Mouse (Mus musculus) midbrain, embryonic 13.5 days (tissue): ENCODE measurements around the gene Hmga2. TPM values are rescaled to one million over a fixed set of nuclear protein-coding genes. Genes with fewer than 3 reads are reported as not detected.

Source experiments
- ATAC-seq: fragments of 200-750 bp; cut with Nextera tagmentation; 2 replicates; pipeline ENCODE4 v1.8.0; 2017; ENCODE audit warnings: mild to moderate bottlenecking, moderate TSS enrichment, moderate library complexity
- H3K27ac ChIP-seq: fragments of 300-500 bp; sonication (generic); 2 replicates; pipeline ENCODE4 v1.5.1; 2015; ENCODE audit warnings: inconsistent platforms, mild to moderate bottlenecking, moderate library complexity
- H3K27me3 ChIP-seq: fragments of 300-500 bp; sonication (generic); 2 replicates; pipeline ENCODE4 v1.6.1; 2015; ENCODE audit warnings: mild to moderate bottlenecking, inconsistent platforms
- H3K36me3 ChIP-seq: fragments of 300-500 bp; sonication (generic); 2 replicates; pipeline ENCODE4 v1.6.1; 2015; ENCODE audit warnings: mild to moderate bottlenecking, inconsistent platforms
- H3K4me1 ChIP-seq: fragments of 300-500 bp; sonication (generic); replicated peaks from 2 replicates; pipeline ENCODE4 v1.6.1; 2015; ENCODE audit warnings: inconsistent platforms
- H3K4me2 ChIP-seq: fragments of 300-500 bp; sonication (generic); replicated peaks from 2 replicates; pipeline ENCODE4 v1.6.1; 2015; ENCODE audit warnings: moderate library complexity, mild to moderate bottlenecking, inconsistent platforms
- H3K4me3 ChIP-seq: fragments of 300-500 bp; sonication (generic); replicated peaks from 2 replicates; pipeline ENCODE4 v1.5.1; 2015; ENCODE audit warnings: mild to moderate bottlenecking, inconsistent platforms
- H3K9ac ChIP-seq: fragments of 300-500 bp; sonication (generic); replicated peaks from 2 replicates; pipeline ENCODE4 v1.6.1; 2015; ENCODE audit warnings: mild to moderate bottlenecking, inconsistent platforms
- H3K9me3 ChIP-seq: fragments of 300-500 bp; sonication (generic); 2 replicates; pipeline ENCODE4 v1.6.1; 2016; ENCODE audit warnings: mild to moderate bottlenecking, inconsistent platforms
- WGBS: fragments of 180-500 bp; shearing (Covaris S2); methylation state at CpG from one replicate; pipeline ENCODE4 v1.1.7; 2015; 5-methylcytosine and 5-hydroxymethylcytosine counted together
- polyA plus RNA-seq: library from polyadenylated mRNA; unstranded; fragments of >200 nt; fragmentation: Nextera tagmentation; extraction: Ambion mirVana; gene quantifications from 2 replicates; pipeline ENCODE4 v1.2.1, GENCODE M21; 2015

Hmga2 gene
- polyA plus RNA-seq, 1 experiment from 2014 or later, result 3.6 TPM

DNA sequence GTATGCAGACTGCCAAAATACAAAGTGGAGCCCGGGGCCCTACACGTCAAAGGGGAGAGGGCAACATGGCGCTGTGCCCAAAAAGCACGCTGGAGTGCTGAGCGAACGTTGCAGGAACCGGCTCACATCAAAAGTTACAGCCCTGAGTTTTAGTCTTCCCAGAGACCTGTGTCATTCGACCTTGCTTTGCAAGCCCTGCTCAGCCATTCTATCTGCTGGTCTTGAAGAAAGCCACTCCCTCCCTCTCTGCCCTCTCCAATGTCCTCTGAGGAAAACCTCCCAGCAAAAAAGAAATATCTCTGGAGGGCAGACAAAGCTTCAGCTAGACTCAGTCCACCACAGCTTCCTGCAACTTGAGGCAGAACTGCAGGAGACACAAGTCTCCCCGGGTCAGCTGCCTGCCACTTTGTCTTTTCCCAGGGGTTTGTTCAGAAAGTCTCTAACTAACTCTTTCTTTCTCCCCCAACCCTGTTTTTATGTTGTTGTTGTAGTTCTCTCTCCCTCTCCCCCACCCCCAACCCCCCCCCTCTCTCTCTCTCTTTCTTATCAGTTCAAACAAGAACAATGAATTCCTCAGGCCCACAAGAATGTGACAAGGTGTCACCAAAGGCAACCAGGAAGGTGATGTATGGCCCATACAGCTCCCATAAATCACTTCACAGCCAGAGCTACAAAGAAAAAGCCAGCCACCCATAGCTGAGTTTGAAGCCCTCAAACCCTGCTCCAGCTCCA lies 43.4 kb downstream of the Hmga2 start:
- Histone ChIP-seq H3K4me1 (no peaks in the 10 kb centered on the region; the same call in none of the 2 replicates), H3K27ac (no peak overlapping the region), H3K4me3 (no peak overlapping the region), H3K4me2 (no peak overlapping the region), H3K36me3 (no peaks in the 10 kb centered on the region), H3K9ac (no peak overlapping the region), H3K27me3 (no peaks in the 10 kb centered on the region), H3K9me3 (no peaks in the 10 kb centered on the region)
- ATAC-seq, result no peak
- WGBS, result 52% methylated on average over 9 of the region's 9 CpGs

DNA sequence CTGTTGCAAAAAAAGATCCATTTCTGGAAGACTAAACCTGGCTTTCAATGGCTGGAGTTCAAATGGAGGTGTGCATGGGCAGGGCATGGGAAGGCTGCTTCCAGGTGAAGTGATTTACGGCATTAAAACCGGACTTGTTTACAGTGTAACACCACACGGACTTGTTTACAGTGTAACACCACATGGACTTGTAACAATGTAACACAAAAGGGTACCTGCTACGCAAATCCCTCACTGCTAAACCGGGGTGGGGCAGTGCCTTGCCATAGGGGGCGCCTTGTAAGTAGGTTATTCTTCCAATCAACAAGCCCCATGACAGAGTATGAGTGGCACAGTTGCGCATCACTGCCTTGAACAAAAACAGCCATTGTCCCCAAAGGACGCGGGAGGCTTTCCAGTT lies 44.2 kb downstream of the Hmga2 start:
- no peaks in the 10 kb centered on the region for H3K9me3 ChIP-seq
- no peak overlapping the region for H3K4me3 ChIP-seq
- H3K4me2 ChIP-seq, result no peak overlapping the region
- H3K36me3 ChIP-seq, result no peaks in the 10 kb centered on the region
- no peak for ATAC-seq
- H3K9ac ChIP-seq, result no peak overlapping the region
- no peak overlapping the region for H3K27ac ChIP-seq
- H3K4me1 ChIP-seq, result peaks cover 3% of the 10 kb centered on the region
- no peaks in the 10 kb centered on the region for H3K27me3 ChIP-seq
- whole genome bisulfite sequencing, result 82% methylated on average over 9 of the region's 9 CpGs

DNA sequence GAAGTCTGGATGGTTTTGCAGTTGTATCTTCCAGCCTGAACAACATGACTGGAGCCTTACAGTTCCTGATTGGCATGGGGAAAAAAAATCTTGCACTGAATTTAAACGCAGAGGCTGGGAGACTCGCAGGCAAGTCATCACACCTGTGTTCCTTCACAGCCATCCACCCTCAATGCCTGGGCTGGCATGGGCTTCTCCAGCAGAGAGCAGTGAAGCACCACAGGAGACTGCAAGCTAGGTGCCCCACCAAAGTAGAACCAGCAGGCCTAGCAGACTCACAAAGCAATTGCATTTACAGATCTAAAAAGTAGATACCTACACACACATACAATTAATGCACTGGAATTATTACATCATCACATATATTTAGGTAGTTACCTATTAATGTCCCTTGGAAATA lies 44.8 kb downstream of the Hmga2 start:
- H3K4me3 ChIP-seq, result no peak overlapping the region
- H3K27ac ChIP-seq, result no peak overlapping the region
- H3K36me3 ChIP-seq, result no peaks in the 10 kb centered on the region
- H3K27me3 ChIP-seq, result no peaks in the 10 kb centered on the region
- no peaks in the 10 kb centered on the region for H3K9me3 ChIP-seq
- 93% methylated on average over 2 of the region's 2 CpGs for WGBS
- H3K4me1 ChIP-seq, result peaks cover 10% of the 10 kb centered on the region
- ATAC-seq, result no peak
- H3K9ac ChIP-seq, result no peak overlapping the region
- no peak overlapping the region for H3K4me2 ChIP-seq

DNA sequence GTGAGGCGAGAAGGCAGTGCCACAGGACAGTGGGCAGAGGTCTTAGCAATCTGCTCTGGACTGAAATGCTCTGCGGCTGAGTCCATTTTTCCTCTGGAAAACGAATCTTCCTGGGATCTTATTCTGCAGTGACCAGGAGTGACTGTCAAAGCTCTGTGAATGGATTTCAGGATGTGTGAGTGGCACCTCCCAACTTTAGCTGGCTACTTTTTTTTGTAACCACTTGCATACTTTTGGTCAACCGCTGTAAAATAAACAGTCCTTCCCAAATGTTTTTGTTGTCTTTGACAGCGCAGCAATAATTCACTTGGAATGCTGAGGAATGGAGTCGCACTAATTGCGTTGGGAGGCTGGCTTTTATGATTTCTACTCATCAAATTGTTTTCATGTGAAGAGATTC lies 45.8 kb downstream of the Hmga2 start:
- peaks cover 15% of the 10 kb centered on the region for H3K4me1 ChIP-seq
- no peaks in the 10 kb centered on the region for H3K36me3 ChIP-seq
- no peak overlapping the region for H3K4me3 ChIP-seq
- H3K9me3 ChIP-seq, result no peaks in the 10 kb centered on the region
- no peak for ATAC-seq
- H3K27me3 ChIP-seq, result no peaks in the 10 kb centered on the region
- no peak overlapping the region for H3K9ac ChIP-seq
- H3K4me2 ChIP-seq, result no peak overlapping the region
- H3K27ac ChIP-seq, result no peak overlapping the region
- 80% methylated on average over 7 of the region's 7 CpGs for WGBS

DNA sequence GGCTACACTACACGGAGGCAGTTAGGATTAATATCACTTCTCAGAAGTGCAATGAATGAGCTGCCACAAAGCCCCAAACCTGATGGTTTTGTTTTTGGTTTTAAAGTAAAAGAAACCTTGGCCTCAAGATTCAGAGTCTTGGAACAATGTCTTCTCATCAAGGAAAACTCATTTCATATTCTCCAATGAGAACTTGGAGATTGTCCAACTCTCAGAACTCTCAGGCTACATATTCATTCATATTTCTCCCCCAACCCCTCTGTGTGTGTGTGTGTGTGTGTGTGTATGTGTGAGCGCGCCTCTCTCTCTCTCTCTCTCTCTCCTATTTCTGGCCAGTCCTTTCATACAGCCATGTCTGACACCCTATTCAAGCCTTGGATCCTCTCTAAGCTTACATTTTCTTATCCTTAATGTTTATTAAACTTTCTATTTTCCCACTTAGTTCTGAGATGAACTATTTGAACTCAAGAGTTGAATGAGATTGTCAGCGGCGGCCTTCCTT lies 46.5 kb downstream of the Hmga2 start:
- H3K4me1 ChIP-seq, result peaks cover 15% of the 10 kb centered on the region
- no peak overlapping the region for H3K4me3 ChIP-seq
- no peaks in the 10 kb centered on the region for H3K9me3 ChIP-seq

DNA sequence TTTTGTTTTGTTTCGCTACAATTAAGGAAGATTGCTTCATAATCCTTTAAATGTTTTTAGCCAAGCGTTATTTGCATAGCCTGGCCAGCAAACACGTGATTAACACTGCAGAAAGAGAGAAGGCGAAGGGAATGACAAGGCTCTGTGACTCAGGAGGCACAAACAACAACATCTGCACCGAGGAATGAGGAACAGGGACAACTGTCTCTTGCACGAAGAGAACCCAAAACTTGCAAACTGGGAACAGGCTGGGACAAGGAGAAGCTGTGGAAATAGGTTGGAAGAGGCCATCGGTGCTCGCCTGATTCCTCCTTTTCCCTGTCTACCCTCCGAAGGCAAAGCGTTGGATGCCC lies 47.1 kb downstream of the Hmga2 start:
- Histone ChIP-seq H3K27ac (no peak overlapping the region), H3K4me3 (no peak overlapping the region), H3K9me3 (no peaks in the 10 kb centered on the region), H3K4me2 (no peak overlapping the region), H3K27me3 (no peaks in the 10 kb centered on the region), H3K36me3 (no peaks in the 10 kb centered on the region), H3K4me1 (peaks cover 15% of the 10 kb centered on the region), H3K9ac (no peak overlapping the region)
- no peak for ATAC-seq
- WGBS, result 85% methylated on average over 10 of the region's 10 CpGs

More for the DNA sequence above, 46.5 kb downstream of the Hmga2 start:
- ATAC-seq, result no peak
- no peak overlapping the region for H3K27ac ChIP-seq
- no peaks in the 10 kb centered on the region for H3K36me3 ChIP-seq
- no peak overlapping the region for H3K4me2 ChIP-seq
- H3K9ac ChIP-seq, result no peak overlapping the region
- WGBS, result 87% methylated on average over 5 of the region's 5 CpGs
- no peaks in the 10 kb centered on the region for H3K27me3 ChIP-seq

DNA sequence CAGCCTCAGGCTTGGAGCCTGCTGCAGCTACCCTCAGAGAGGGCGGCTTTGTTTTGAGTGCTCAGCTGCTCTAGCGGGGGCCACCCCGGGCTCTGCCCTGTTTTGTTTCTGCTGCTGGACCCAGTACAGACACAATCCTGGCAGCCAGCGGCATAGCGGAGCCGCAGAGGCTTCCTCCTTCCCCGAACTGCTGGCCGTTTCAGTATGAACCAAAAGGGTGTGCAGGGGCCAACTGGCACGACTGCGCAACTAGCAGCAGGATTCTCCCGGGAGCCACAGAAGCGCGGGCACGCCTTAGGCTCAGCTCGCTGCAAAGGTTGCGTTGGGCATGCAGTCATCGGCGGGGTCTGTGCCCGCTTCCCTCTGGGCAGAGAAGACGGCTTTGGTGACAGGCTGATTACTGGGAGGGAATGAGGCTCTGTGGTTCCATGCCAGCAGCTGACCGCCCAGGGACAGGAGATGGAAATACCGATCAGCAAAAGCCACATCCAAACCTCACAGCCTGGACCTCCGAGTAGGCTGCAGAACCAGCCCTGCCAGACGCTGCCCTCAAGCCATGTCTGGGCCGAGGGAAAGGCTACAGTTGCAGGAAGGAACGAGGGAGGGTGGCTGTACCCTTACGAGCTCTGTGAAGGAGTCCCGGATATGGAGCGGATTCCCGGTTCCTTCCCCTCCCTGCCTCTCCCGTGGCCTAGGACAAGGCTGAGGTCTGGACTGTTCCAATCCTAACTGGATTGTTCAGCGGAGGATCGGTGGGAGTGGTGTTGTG lies 47.7 kb downstream of the Hmga2 start:
- ATAC-seq, result peak; percentile 51; the same call in 1 of the 2 replicates
- H3K9me3 ChIP-seq, result no peaks in the 10 kb centered on the region
- 79% methylated on average over 33 of the region's 33 CpGs for WGBS
- H3K4me1 ChIP-seq, result peaks cover 15% of the 10 kb centered on the region
- H3K9ac ChIP-seq, result no peak overlapping the region
- H3K4me2 ChIP-seq, result 0 out of 2 replicates have a peak overlapping the region, but pooled peaks have one; percentile 1
- no peaks in the 10 kb centered on the region for H3K27me3 ChIP-seq
- no peak overlapping the region for H3K4me3 ChIP-seq
- no peaks in the 10 kb centered on the region for H3K36me3 ChIP-seq
- H3K27ac ChIP-seq, result no peak overlapping the region

DNA sequence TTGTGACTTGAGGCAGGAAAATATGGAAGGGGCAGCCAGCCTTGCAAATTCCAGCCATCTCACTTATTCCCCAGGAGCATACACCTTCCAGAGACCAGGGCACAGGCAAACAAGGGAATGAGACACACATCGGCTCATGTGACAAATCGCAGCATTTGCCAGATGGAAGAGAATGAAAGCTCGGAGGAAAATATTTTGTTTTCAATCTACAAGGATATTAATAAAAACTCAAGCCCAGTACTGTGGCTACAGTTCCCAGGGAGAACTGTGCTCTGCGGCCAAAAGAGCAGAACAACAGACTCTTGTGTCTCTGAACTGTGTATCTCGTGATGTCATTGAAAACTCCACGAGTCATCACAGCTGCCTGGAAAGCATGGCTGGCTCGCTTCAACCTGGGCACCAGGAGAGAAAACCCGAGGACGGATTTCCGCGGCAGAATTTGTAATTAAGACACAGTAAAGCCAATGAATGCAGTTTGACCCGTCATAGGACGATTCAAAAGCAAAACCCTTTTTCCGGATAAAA lies 50.1 kb downstream of the Hmga2 start:
- H3K4me1 ChIP-seq, result peaks cover 30% of the 10 kb centered on the region
- H3K4me2 ChIP-seq, result no peak overlapping the region
- no peak overlapping the region for H3K27ac ChIP-seq
- H3K9ac ChIP-seq, result no peak overlapping the region
- no peaks in the 10 kb centered on the region for H3K27me3 ChIP-seq
- H3K4me3 ChIP-seq, result no peak overlapping the region
- ATAC-seq, result no peak
- no peaks in the 10 kb centered on the region for H3K9me3 ChIP-seq
- no peaks in the 10 kb centered on the region for H3K36me3 ChIP-seq
- 77% methylated on average over 14 of the region's 14 CpGs for WGBS

DNA sequence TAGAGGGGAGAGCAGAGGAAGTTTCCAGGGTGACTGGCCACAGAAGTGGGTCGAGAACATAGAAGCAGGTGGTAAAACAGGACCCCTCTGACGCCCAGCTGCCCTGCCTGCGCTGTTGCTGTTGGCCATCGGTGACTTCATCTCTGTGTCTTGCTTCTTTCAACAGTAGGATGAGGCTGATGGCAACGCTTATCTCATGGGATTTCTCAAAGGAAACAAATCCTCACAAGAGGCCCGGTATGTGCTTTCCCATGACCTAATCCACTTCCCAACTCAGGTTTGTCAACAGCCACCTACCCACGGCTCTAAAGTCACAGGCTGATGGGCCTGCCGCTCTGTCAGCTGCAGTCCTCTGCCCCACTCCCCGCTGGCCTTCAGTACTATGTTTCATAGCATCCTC lies 52.3 kb downstream of the Hmga2 start:
- no peak for ATAC-seq
- H3K9me3 ChIP-seq, result no peaks in the 10 kb centered on the region
- H3K4me2 ChIP-seq, result no peak overlapping the region
- no peak overlapping the region for H3K9ac ChIP-seq
- no peaks in the 10 kb centered on the region for H3K36me3 ChIP-seq
- no peak overlapping the region for H3K4me3 ChIP-seq
- H3K4me1 ChIP-seq, result peaks cover 37% of the 10 kb centered on the region
- WGBS, result 80% methylated on average over 9 of the region's 9 CpGs
- no peaks in the 10 kb centered on the region for H3K27me3 ChIP-seq
- H3K27ac ChIP-seq, result no peak overlapping the region

DNA sequence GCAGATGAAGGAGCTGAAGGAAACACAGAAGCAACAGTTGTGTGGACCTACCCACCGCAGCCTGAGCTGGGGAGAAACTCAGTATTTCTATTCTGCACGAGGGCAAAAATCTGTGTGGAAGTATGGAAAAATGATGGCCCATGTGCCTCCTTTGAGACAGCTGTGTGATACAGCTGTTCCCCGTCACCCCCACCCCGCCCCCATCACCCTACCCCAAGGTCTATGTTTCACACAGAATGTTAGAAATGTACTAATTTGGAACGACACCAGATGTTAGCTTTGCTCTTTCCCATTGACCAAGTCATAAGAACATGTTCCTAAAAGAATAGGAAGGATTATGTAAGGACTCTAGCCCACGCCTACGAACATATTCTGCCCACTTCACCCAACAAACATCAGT lies 53.0 kb downstream of the Hmga2 start:
- WGBS, result 86% methylated on average over 7 of the region's 7 CpGs
- H3K4me3 ChIP-seq, result no peak overlapping the region
- H3K36me3 ChIP-seq, result no peaks in the 10 kb centered on the region
- no peaks in the 10 kb centered on the region for H3K9me3 ChIP-seq
- no peak overlapping the region for H3K4me2 ChIP-seq
- H3K4me1 ChIP-seq, result peaks cover 44% of the 10 kb centered on the region
- ATAC-seq, result no peak
- H3K27me3 ChIP-seq, result no peaks in the 10 kb centered on the region
- H3K27ac ChIP-seq, result no peak overlapping the region
- H3K9ac ChIP-seq, result no peak overlapping the region

DNA sequence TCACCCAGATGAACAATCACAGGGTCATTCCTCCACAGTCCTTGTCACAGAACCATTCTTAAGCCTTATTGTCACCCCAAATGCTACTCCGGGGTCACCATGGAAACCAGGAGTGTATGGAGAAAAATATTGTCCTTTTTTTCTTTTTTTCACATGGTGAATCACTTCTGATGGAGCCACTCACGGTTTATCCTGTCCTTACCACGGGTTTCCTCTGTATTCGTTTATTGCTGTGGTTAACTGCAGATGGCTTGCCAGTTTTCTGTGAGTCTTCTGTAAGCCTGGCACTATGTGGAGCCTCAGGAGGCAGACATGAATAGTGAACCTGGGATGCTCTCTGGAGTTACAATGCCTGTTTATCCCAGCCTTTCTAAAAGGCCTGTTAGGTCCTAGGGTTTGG lies 53.4 kb downstream of the Hmga2 start:
- no peaks in the 10 kb centered on the region for H3K36me3 ChIP-seq
- H3K9me3 ChIP-seq, result no peaks in the 10 kb centered on the region
- no peak overlapping the region for H3K9ac ChIP-seq
- ATAC-seq, result no peak
- WGBS, result 49% methylated on average over 4 of the region's 4 CpGs
- peaks cover 49% of the 10 kb centered on the region for H3K4me1 ChIP-seq
- H3K27ac ChIP-seq, result no peak overlapping the region
- H3K4me3 ChIP-seq, result no peak overlapping the region
- H3K4me2 ChIP-seq, result no peak overlapping the region
- H3K27me3 ChIP-seq, result no peaks in the 10 kb centered on the region

DNA sequence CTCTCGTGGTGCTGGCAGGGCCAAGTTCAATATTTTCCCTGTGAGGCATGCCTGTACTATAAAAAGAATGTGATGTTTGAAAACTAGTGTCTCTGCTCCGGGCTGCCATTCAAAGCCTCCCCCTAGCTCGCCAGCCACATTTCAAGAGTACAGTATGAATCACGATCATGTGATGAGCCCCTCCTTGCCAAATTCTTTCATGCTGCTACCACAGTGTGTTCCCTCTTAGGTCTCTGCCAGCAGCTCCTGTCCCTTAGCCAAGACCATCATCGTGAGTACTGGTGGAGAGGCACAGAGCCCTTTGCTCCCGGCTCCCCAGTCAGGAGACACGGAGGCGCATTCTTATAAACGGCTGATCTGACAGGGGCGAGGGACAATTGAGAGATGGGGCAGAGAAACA lies 54.2 kb downstream of the Hmga2 start:
- Histone ChIP-seq H3K4me1 (peaks cover 53% of the 10 kb centered on the region), H3K36me3 (no peaks in the 10 kb centered on the region), H3K27me3 (no peaks in the 10 kb centered on the region), H3K4me3 (no peak overlapping the region), H3K9me3 (no peaks in the 10 kb centered on the region), H3K9ac (no peak overlapping the region), H3K4me2 (no peak overlapping the region), H3K27ac (no peak overlapping the region)
- ATAC-seq, result peak; percentile 44; the same call in 1 of the 2 replicates
- WGBS, result 59% methylated on average over 10 of the region's 10 CpGs
